Mouse (Mus musculus): Measurements from ENCODE around the gene Crlf1. TPM values are rescaled to one million over a fixed set of nuclear protein-coding genes. Genes with fewer than 3 reads are reported as not detected.

The Crlf1 gene
- polyA plus RNA-seq, 1 experiment from 2014 or later = 3.4 TPM

DNA sequence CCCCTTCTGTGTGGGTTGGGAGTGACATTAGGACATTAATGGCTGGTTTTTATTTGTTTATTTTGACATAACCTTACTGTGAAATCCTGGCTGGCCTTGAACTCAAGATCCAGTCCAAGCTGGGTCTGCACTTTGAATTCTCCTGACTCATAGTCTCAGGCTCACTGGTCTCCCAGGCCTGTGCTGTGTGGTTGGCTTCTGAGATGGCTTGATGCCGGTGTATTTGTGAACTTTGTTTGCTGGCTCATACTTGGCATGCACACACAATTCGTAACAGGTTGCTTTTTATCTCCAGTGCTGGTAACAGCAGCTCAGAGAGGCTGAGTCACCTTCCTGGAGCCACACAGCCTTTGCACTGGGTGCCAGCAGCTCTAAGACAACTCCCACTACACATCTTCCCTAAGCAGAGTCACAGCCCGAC is 36.8 kb downstream of the Crlf1 start:
- no peak overlapping the region for H3K4me2 ChIP-seq (ENCODE audit: low read depth)
- 0 out of 2 replicates have a peak overlapping the region, but pooled peaks have one; percentile 10 for H3K4me3 ChIP-seq (ENCODE audit: low read depth, low read length)
- no peaks in the 10 kb centered on the region for H3K27me3 ChIP-seq (ENCODE audit: control insufficient read depth, insufficient read depth, low read length)
- no peak overlapping the region for H3K9ac ChIP-seq (ENCODE audit: low read length)
- 94% methylated on average over 3 of the region's 3 CpGs for WGBS
- H3K9me3 ChIP-seq (ENCODE audit: control insufficient read depth, low read length) = no peaks in the 10 kb centered on the region
- DNase-seq (ENCODE audit: low spot score) (no peak), ATAC-seq (ENCODE audit: insufficient read depth, low FRiP score, low TSS enrichment) (no peak)
- H3K4me1 ChIP-seq (ENCODE audit: control insufficient read depth, insufficient read depth, low read length) = peaks cover 11% of the 10 kb centered on the region; the same call in 1 of the 2 replicates
- H3K36me3 ChIP-seq (ENCODE audit: control insufficient read depth, insufficient read depth, low read length) = peaks cover 7% of the 10 kb centered on the region
- H3K27ac ChIP-seq (ENCODE audit: low read depth, low read length) = no peak overlapping the region

DNA sequence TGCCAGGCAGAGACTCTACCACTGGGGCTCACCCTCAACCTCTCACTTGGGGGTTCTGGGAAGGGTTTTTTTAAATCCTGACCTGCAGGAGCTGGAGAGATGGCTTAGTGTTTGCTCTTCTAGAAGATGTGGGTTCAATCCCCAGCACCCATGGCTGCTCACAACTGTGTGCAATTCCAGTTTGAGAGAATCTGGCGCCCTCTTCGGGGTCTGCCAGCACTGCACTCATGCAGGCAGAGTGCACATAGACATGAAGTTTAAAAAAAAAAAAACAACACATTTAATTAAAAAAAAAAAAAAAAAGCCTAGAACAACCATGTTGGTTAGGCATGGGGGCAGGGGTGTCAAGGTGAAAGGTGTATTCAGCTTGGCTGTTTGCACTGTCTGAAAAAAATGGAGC is 37.4 kb downstream of the Crlf1 start:
- WGBS = 93% methylated on average over 2 of the region's 2 CpGs
- peaks cover 11% of the 10 kb centered on the region; the same call in 1 of the 2 replicates for H3K4me1 ChIP-seq (ENCODE audit: control insufficient read depth, insufficient read depth, low read length)
- H3K4me2 ChIP-seq (ENCODE audit: low read depth) = no peak overlapping the region
- H3K9ac ChIP-seq (ENCODE audit: low read length) = no peak overlapping the region
- H3K9me3 ChIP-seq (ENCODE audit: control insufficient read depth, low read length) = no peaks in the 10 kb centered on the region
- no peak overlapping the region for H3K4me3 ChIP-seq (ENCODE audit: low read depth, low read length)
- H3K27ac ChIP-seq (ENCODE audit: low read depth, low read length) = no peak overlapping the region
- ATAC-seq (ENCODE audit: insufficient read depth, low FRiP score, low TSS enrichment) (no peak), DNase-seq (ENCODE audit: low spot score) (no peak)
- no peaks in the 10 kb centered on the region for H3K27me3 ChIP-seq (ENCODE audit: control insufficient read depth, insufficient read depth, low read length)
- peaks cover 7% of the 10 kb centered on the region for H3K36me3 ChIP-seq (ENCODE audit: control insufficient read depth, insufficient read depth, low read length)

DNA sequence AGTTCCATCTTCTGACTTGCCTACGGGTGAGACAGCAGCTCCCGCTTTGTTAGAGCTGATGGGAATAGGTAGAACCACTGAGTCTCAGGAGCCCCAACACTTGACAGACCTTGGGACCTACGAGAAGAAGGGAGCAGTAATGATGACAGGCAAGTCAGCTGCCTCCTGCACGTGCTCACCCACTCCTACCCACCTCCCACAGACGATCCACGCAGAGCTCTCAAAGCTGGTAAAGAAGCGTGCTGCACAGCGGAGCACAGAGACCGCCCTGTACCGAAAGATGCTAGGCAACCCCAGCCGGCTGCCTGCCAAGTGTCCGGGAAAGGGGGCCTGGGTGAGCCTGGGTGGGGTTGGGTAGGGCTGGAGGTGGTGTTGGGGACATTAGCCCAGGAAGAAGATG is 41.3 kb downstream of the Crlf1 start:
- WGBS = 97% methylated on average over 12 of the region's 12 CpGs
- Histone ChIP-seq H3K4me3 (ENCODE audit: low read depth, low read length) (no peak overlapping the region), H3K9me3 (ENCODE audit: control insufficient read depth, low read length) (no peaks in the 10 kb centered on the region), H3K27me3 (ENCODE audit: control insufficient read depth, insufficient read depth, low read length) (no peaks in the 10 kb centered on the region), H3K4me1 (ENCODE audit: control insufficient read depth, insufficient read depth, low read length) (peaks cover 3% of the 10 kb centered on the region; the same call in 1 of the 2 replicates), H3K4me2 (ENCODE audit: low read depth) (no peak overlapping the region), H3K27ac (ENCODE audit: low read depth, low read length) (no peak overlapping the region), H3K36me3 (ENCODE audit: control insufficient read depth, insufficient read depth, low read length) (peaks cover 20% of the 10 kb centered on the region), H3K9ac (ENCODE audit: low read length) (no peak overlapping the region)
- no peak for ATAC-seq (ENCODE audit: insufficient read depth, low FRiP score, low TSS enrichment)
- no peak for DNase-seq (ENCODE audit: low spot score)

DNA sequence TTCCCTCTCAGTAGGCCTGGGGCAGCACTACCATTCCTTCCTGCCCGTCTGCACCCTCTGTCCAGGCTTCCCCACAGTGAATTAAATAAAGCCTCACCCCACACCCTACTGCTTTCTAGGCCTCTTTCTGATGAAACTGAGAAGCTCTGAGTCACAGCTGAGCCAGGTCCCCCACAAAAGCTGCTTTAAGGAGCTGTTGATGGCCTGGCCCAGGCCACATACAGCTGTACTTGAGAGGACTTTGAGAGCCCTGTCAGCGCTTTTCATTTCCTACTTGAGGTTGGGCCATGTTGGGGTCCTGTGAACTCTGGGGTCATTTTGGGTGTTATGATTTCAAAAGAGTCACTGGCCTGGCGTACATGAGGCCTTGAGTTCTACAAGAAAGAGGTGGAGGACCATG is 42.3 kb downstream of the Crlf1 start:
- Histone ChIP-seq H3K9ac (ENCODE audit: low read length) (no peak overlapping the region), H3K9me3 (ENCODE audit: control insufficient read depth, low read length) (no peaks in the 10 kb centered on the region), H3K27me3 (ENCODE audit: control insufficient read depth, insufficient read depth, low read length) (no peaks in the 10 kb centered on the region), H3K4me3 (ENCODE audit: low read depth, low read length) (no peak overlapping the region), H3K27ac (ENCODE audit: low read depth, low read length) (no peak overlapping the region), H3K4me2 (ENCODE audit: low read depth) (no peak overlapping the region), H3K36me3 (ENCODE audit: control insufficient read depth, insufficient read depth, low read length) (peaks cover 16% of the 10 kb centered on the region), H3K4me1 (ENCODE audit: control insufficient read depth, insufficient read depth, low read length) (peaks cover 6% of the 10 kb centered on the region)
- DNase-seq (ENCODE audit: low spot score) = no peak
- 95% methylated on average over 3 of the region's 3 CpGs for WGBS
- no peak for ATAC-seq (ENCODE audit: insufficient read depth, low FRiP score, low TSS enrichment)

DNA sequence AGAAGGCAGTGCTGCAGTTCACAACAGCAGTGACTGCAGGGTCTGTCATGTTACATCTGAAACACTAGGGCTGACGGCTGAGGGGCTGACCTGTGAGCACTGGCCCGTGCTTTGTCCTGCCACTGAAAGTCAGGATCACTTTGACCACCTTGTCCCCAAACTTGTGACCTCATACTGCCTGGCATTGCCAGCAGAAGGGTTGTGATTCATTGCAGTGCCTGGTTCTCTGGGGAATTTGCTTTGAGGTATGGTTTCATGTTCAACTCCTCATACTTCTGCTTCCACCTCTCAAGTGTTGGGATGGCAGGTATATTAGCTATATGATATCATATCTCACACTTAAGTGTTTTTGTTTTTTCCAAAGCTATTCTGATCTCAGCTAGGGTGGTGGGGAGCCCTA is 42.7 kb downstream of the Crlf1 start:
- Histone ChIP-seq H3K9ac (ENCODE audit: low read length) (no peak overlapping the region), H3K27me3 (ENCODE audit: control insufficient read depth, insufficient read depth, low read length) (no peaks in the 10 kb centered on the region), H3K4me3 (ENCODE audit: low read depth, low read length) (no peak overlapping the region; the same call in 1 of the 2 replicates), H3K4me1 (ENCODE audit: control insufficient read depth, insufficient read depth, low read length) (peaks cover 9% of the 10 kb centered on the region), H3K9me3 (ENCODE audit: control insufficient read depth, low read length) (no peaks in the 10 kb centered on the region), H3K4me2 (ENCODE audit: low read depth) (no peak overlapping the region), H3K36me3 (ENCODE audit: control insufficient read depth, insufficient read depth, low read length) (peaks cover 16% of the 10 kb centered on the region), H3K27ac (ENCODE audit: low read depth, low read length) (no peak overlapping the region)
- ATAC-seq (ENCODE audit: insufficient read depth, low FRiP score, low TSS enrichment) (no peak), DNase-seq (ENCODE audit: low spot score) (no peak)
- 100% methylated on average over 2 of the region's 2 CpGs for WGBS

DNA sequence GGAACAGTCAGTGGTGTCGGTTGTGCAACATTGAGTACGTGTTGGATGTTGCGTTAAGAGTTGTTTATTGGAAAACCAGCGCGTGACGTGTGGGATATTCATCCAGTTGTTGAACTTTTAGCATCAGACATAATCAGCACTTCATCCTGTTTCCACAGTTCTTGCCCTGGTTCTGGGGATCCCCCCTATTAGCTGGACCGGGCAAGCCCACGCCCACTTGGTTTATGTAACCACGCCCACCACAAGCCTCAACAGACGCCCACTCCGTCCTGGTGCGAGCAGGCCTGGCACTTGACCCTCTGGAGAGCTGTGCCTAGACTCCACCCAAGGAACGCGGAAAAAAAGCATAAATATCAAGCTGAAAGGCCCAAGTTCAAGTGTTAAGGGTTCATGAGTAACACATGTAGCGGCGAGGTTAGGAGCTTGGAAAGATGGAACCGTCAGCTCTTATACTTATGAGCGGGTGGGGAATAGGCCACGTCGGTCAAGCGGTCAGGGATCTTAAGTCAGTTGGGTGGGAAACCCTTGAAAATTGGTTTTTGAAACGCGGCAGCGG is 45.1 kb downstream of the Crlf1 start:
- peaks cover 12% of the 10 kb centered on the region for H3K36me3 ChIP-seq (ENCODE audit: control insufficient read depth, insufficient read depth, low read length)
- H3K27ac ChIP-seq (ENCODE audit: low read depth, low read length) = peak overlapping the region; percentile 58; the same call in 1 of the 2 replicates
- ATAC-seq (ENCODE audit: insufficient read depth, low FRiP score, low TSS enrichment) (peak; percentile 22), DNase-seq (ENCODE audit: low spot score) (peak; percentile 46)
- H3K9me3 ChIP-seq (ENCODE audit: control insufficient read depth, low read length) = no peaks in the 10 kb centered on the region
- H3K4me1 ChIP-seq (ENCODE audit: control insufficient read depth, insufficient read depth, low read length) = peaks cover 13% of the 10 kb centered on the region
- no peak overlapping the region; the same call in 1 of the 2 replicates for H3K9ac ChIP-seq (ENCODE audit: low read length)
- WGBS = 15% methylated on average over 24 of the region's 24 CpGs
- peak overlapping the region; percentile 80 for H3K4me2 ChIP-seq (ENCODE audit: low read depth)
- H3K4me3 ChIP-seq (ENCODE audit: low read depth, low read length) = peak overlapping the region; percentile 71
- H3K27me3 ChIP-seq (ENCODE audit: control insufficient read depth, insufficient read depth, low read length) = no peaks in the 10 kb centered on the region

DNA sequence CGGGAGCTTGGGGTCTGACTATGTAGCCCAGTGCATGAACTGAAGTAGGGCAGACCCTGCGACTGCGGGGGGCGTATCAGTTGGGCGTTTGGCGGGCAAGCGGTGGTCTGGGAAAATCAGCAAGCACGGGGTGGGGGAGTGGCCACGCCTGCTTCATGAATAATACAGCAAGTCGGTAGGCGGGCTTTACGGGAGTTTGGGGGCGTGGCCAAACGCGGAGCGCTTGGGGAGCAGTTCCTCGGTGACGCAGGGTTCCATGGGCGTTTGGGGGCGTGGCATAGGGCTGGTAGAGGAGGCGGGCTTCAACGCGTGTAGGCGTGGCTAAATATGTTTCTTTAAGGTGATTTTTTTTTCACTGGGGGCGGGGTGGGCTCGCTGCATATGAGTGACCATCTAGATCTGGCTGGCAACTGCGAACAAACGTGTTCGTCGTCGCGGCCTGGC is 45.7 kb downstream of the Crlf1 start:
- H3K4me1 ChIP-seq (ENCODE audit: control insufficient read depth, insufficient read depth, low read length) = peaks cover 13% of the 10 kb centered on the region
- no peaks in the 10 kb centered on the region for H3K27me3 ChIP-seq (ENCODE audit: control insufficient read depth, insufficient read depth, low read length)
- no peaks in the 10 kb centered on the region for H3K9me3 ChIP-seq (ENCODE audit: control insufficient read depth, low read length)
- peak overlapping the region; percentile 80 for H3K4me2 ChIP-seq (ENCODE audit: low read depth)
- whole genome bisulfite sequencing = under 1% methylated on average over 32 of the region's 32 CpGs
- peak overlapping the region; percentile 71 for H3K4me3 ChIP-seq (ENCODE audit: low read depth, low read length)
- ATAC-seq (ENCODE audit: insufficient read depth, low FRiP score, low TSS enrichment) = peak; percentile 81
- DNase-seq (ENCODE audit: low spot score) = peak; percentile 100
- H3K36me3 ChIP-seq (ENCODE audit: control insufficient read depth, insufficient read depth, low read length) = peaks cover 12% of the 10 kb centered on the region
- peak overlapping the region; percentile 2; the same call in 1 of the 2 replicates for H3K9ac ChIP-seq (ENCODE audit: low read length)
- peak overlapping the region; percentile 82 for H3K27ac ChIP-seq (ENCODE audit: low read depth, low read length)

DNA sequence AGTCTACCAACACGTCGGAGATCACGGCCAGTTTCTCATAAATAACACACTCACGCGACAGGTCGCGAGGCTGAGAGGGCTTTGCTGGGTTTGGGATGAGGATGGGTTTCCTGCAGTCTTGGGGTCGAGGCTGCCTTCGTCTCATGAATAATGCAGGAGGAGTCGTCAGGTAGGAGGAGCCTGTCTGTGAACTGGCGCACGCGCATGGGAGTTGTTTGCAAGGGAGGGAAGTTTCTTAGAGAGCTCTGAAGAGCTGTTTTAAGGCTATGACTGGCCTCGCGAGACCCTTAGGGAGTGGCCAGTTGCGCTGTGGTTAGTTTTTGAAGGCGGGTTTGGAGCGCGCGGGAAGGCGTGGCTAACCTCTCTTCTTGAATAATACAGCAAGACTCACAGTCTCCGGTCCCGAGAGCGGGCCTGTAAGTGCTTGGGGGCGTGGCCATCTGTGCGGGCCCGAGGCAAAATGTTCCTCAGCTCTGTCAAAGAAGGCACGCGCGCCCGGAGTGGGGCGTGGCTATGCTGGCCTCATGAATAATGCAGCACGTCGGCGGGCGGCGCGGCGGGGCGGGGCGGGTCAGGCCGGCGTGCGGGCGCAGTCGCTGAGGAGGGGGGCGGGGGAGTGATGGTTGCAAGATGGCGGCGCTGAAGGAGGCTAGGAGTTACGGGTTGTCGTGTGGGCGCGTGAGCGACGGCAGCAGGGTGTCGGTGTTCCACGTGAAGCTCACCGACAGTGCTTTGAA is 46.3 kb downstream of the Crlf1 start, which contains the start of gene Ell:
Gene Ell (plus strand): TSS at position 381 of the 737 bp plus-strand sequence.
- Histone ChIP-seq H3K27me3 (ENCODE audit: control insufficient read depth, insufficient read depth, low read length) (no peaks in the 10 kb centered on the region), H3K4me3 (ENCODE audit: low read depth, low read length) (peak within 1 kb of the TSS; percentile 71), H3K9ac (ENCODE audit: low read length) (peak within 1 kb of the TSS; percentile 55), H3K4me1 (ENCODE audit: control insufficient read depth, insufficient read depth, low read length) (peaks cover 13% of the 10 kb centered on the region), H3K36me3 (ENCODE audit: control insufficient read depth, insufficient read depth, low read length) (peaks cover 12% of the 10 kb centered on the region), H3K27ac (ENCODE audit: low read depth, low read length) (peak within 1 kb of the TSS; percentile 82), H3K9me3 (ENCODE audit: control insufficient read depth, low read length) (no peaks in the 10 kb centered on the region), H3K4me2 (ENCODE audit: low read depth) (peak within 1 kb of the TSS; percentile 80)
- WGBS = under 1% methylated on average over 57 of the region's 58 CpGs
- ATAC-seq (ENCODE audit: insufficient read depth, low FRiP score, low TSS enrichment) = peak; percentile 85
- DNase-seq (ENCODE audit: low spot score) = peak; percentile 99

Measured in neural tube, embryonic 11.5 days (tissue).